16 mouse cellular contexts compared by ENCODE assay signal in the genomic region with DNA sequence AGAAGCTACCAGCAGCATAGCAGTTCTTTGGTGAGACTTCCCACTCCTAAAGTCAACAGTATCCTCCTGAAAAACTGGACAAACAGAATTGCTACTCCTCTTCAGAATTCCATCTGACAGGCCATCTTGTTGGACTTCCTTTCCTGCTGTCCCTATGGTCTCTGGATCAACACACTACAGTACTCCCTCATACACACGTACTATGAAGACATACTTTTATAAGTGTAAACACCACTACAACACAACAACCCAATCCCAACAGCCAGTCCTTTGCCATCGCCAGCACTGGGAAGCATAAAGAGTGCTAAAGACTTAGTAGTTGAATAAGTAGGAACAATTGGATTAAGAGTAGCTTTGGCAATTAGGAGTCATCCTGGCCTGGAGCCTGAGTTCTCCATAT.
"Had no signal": no experiment of that assay in that cellular context is flagged by ENCODE, and none has a peak within 500 bp of the region (broad histone marks: within the 10 kb centered on the region; RNA-seq: fewer than 3 reads in every experiment).

No protein-coding gene starts in this region.

- H3K4me3 ChIP-seq: neural tube, embryonic 13.5 days; neural tube, embryonic 15.5 days; stomach, embryonic 15.5 days had no signal

- H3K27me3 ChIP-seq: neural tube, embryonic 13.5 days; neural tube, embryonic 15.5 days; stomach, embryonic 15.5 days had no signal

- H3K36me3 ChIP-seq: neural tube, embryonic 13.5 days; neural tube, embryonic 15.5 days; stomach, embryonic 15.5 days had no signal

- H3K4me2 ChIP-seq: neural tube, embryonic 13.5 days; neural tube, embryonic 15.5 days; stomach, embryonic 15.5 days had no signal

- H3K9me3 ChIP-seq: neural tube, embryonic 15.5 days; stomach, embryonic 15.5 days had no signal

- DNase-seq: retina, postnatal 1 day; right cerebral cortex, adult 18-20 months; right cerebral cortex, postnatal 14 days; right cerebral cortex, postnatal 25 days; right cerebral cortex, postnatal 4 days; spleen, adult 18-20 months; thymus, adult 18-20 months; thymus, adult 2 months; thymus, postnatal 14 days; thymus, postnatal 25 days; thymus, postnatal 36 days; thymus, postnatal 4 days had no signal

- H3K9ac ChIP-seq: neural tube, embryonic 13.5 days; neural tube, embryonic 15.5 days; stomach, embryonic 15.5 days had no signal

- H3K27ac ChIP-seq: neural tube, embryonic 13.5 days; neural tube, embryonic 15.5 days; stomach, embryonic 15.5 days; stomach, postnatal 0 days had no signal

- H3K4me1 ChIP-seq: neural tube, embryonic 13.5 days; neural tube, embryonic 15.5 days; stomach, embryonic 15.5 days had no signal
